Mouse (Mus musculus): ENCODE measurements around the gene Cd84.

GRCm38 (mm10) chr1:171918136-171918920 is 78.8 kb downstream of the Cd84 start:
- no peak for TF ChIP-seq POLR2A (IDR thresholded peaks at IDR 0.05; ENCODE audit: low read depth, low read length)
- TF ChIP-seq CTCF (IDR thresholded peaks at IDR 0.05; ENCODE audit: borderline replicate concordance, insufficient read depth, low read length) = no peak

Data from embryonic fibroblast, embryonic 13.5 days (primary cell).